Mouse (Mus musculus) cerebellum, adult 18-20 months (tissue): ENCODE measurements at regions not wholly inside any gene's neighbourhood (a gene's known extent, or its start where the extent isn't known, plus 50 kb on each side); places are given as distances from the start of the nearest gene placed in this dataset.

Experiments used
- DNase-seq, 2 experiments: peaks; one replicate each; pipeline ENCODE4 v3.0.0; 2021

DNA sequence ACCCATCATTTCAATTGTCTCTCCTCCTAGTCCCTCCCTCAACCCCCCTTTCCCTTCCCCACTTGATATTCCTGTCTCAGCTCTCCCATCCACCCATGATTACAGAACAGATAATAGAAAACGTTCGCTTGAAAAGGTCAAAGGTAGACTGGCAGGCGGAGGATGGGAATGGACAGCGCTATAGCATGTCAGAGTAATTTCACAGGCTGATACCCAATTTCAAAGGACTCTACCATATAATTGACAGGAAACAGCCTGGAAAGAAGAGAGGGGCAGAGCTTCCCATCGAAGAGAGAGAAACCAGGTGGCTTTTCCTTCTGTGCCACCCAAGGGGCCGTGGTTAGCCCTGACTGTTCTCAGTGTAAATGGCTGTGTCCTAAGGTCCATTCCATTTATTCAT is 140.2 kb upstream of the Atxn1 start:
- DNase-seq, result no peak

DNA sequence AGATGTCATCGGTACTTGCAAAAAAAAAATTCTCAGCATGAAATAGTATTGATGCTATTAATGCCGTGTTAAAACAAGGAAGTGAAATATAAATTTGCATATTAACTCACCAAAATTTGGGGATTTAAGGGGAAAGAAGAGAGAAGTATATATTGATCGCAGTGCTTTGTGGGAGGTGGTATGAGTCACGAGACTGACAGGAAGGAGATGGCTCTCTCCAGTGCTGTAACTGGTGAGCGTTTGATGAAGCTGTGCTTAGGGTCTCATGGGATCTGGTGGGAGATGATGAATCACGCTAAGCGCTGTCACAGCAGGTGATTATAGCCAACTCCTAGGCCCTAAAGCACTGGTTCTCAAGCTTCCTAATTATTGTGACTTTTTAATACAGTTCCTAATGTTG is 133.8 kb upstream of the Atxn1 start:
- no peak for DNase-seq

DNA sequence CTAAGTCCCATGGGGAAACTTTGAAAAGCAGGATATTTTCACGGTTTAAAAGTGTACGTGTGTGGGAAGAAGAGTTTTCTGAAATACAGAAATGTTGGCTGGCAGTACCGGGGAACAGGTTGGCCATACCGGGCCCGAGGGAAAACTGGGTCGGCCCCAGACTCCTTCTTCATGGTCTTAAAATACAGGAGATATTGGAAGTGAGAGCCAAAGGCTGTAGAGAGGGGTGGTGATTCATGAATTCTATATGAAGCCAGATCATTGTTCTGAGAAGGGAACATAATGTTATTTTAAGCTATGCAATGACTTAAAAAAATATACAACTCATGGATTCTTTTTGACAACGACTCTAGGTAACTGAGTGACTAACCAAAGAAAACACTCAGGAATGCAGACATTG is 133.3 kb upstream of the Atxn1 start:
- DNase-seq, result no peak

DNA sequence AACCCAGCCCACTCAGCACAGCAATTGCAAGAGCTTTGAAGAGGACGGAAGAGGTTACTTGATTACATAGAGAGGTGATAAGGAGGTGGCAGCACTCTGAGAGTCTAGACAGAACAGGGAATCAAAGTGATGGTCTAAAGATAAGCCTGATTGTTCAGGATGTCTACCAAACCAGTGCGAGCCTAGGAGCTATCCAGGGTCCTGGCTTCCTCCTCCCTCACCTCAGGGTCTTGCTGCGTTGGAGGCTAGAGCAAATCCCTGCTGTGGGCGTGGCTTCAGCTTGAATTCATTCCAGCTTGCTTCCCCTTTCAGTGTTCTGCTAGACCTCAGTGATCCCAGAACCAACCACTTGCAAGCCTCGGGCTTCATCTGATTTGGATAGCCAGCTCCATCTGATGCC is 132.2 kb upstream of the Atxn1 start:
- peak in 1 of 2 experiments; percentile 1 for DNase-seq

DNA sequence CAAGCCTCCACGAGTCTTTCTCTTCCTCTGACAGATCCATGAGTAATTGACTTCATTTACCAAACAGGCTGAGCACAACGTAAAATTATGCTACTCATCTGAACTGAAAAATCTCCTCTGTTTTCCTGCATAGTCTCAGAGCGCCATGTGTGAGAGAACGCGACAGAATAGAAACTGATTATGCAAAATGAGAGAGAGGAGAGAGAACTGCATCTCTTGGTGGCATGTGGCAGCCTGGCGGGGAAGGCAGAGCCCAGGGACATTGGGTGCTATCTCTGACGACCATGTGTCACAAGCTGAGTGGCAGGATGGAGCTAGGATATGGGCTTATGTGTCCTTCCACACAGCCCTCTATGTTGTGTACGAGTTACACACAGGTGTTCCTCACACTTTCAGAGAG is 131.6 kb upstream of the Atxn1 start:
- DNase-seq, result no peak

DNA sequence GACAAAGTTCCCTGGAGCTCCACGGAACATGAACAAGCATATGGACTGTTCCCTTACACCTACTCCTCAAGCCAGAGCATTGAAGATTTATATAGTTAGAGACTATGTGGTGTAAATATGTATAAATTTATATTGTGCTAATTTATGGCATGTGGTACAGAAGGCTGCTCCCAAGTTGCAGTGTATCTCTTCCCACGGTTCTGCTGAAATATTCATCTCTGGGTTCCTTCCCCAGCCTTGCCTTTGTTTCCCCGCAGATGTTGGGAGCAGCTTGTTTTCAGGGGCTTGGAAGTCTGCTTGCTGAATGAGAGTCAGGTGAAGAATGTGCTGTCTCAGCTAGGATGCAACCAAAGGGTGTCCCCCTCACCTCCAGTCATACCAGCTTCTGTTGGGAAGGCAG is 128.0 kb upstream of the Atxn1 start:
- DNase-seq, result no peak

DNA sequence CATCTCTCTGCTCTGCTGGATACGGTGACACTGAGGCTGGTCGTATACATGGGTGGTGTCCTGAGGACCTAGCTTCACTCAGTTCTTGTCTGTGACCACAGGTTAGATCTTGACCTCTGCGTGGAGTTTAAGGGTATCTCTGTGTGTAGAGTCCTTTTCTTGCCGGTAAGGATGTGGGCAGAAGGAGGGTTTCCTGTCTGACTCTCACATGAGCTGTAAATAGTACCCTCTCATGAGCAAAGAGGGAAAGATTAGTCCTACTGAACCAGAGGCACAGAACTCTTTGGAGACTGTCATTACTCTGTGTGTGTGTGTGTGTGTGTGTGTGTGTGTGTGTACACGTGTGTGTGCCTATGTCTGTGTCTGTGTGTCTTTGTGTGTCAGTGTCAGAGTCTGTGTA is 126.3 kb upstream of the Atxn1 start:
- no peak for DNase-seq

DNA sequence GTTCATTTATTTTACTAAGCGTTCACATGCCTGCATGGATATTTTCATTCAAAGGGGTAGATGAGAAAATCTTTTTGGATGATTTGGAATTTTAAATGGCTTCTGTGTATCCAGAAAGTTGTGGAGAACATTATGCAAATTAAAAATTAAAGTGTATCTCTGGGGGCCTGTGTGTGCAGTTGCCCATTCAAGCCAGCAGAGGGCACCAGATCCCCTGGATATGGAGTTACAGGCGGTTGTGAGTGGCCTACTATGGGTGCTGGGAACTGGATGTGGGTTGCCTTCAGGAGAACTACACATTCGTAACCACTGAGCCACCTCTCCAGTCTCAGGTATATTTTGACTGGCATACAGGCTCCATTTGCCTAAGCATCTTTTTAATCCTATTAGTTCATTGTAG is 123.4 kb upstream of the Atxn1 start:
- no peak for DNase-seq

DNA sequence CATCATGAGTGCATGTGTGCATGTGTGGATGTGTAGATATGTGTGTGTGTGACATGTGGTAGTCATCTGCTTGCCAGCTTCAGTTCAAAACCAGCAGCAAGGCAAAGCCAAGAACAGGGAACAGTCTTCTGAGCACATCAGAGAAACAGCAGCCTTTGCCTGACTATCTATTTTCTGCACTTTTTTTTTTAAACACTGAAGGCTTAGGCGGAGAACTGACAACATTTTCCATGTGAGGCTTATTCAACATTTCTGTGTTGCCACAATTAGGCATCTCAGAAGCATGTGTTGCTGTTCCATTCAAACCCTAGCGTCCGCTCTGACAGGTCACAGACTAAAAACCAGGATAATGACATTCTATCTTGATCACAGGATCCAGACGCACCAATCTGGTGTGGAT is 122.9 kb upstream of the Atxn1 start:
- no peak for DNase-seq

DNA sequence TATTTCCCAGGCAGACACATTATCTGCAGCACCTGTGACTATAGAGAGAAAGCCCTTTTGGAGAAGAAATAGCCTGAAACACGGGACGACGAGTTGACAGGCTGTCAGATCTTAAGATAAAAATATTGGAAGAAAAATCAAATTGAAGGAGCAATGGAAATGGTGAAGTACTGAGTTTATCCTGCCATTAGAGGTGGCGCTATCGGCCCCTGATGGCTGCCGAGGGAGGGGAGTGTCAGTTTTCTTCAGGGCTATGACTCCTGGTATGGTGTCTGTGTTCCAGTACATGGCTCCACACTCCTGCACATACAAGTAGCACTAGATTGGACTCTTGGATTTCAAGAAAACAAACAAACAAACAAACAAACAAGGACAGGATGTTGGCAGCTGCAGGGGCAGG is 112.1 kb upstream of the Atxn1 start:
- no peak for DNase-seq

DNA sequence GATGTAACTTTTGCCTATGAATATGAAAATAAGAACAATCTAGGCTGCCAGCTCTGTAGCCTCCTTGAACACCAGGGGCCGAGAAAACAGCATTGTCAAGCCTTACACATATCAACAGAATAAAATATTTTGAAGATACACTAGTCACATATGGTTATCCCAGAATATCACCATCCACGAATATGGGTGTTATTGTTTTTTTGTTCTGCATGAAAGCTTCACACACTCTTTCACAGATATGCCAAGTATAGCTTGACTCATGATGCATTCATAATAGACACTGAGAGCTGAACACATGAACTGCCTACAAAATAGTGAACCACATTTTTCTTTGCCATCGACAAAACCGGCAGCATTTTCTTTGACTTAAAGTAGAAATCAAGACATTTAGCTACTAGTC is 106.9 kb upstream of the Atxn1 start:
- no peak for DNase-seq

DNA sequence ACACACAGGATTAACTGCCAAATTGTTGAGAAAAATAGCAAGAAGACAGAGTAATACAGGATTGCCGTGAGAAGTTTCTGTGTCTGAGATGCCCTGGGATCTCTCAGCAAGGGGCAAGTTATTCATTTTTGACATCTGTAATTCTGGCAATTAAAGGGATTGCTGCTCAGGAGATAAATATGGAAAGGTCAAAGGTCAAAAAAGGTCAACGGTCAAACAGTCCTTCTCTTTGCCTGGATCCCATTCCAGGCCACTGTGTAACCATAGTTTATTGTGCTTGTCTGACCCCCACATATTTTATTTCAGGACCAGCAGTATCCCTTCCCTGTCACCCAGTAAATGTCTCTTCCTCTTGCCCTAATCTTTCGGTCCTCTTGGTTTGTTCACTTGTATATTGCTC is 104.8 kb upstream of the Atxn1 start:
- no peak for DNase-seq

DNA sequence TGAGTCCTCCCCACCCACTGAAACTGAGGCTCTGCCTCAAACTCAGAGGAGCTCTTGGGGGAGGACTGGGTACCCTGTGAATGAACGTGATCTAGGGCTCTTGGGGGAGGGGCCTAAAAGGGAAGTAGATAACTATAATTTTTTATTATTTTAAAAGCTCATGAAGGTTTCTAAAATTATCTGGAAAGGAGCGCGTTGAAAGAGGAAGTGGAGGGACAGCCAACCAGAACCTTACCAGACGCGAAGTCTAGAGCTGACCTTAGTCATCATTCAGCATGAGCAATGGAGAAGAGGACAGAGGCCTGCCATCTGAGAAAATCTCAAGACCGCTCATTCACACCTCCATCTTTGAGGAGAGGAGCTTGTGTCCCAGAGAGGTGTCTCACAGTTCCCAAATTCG is 98.0 kb upstream of the Atxn1 start:
- no peak for DNase-seq

DNA sequence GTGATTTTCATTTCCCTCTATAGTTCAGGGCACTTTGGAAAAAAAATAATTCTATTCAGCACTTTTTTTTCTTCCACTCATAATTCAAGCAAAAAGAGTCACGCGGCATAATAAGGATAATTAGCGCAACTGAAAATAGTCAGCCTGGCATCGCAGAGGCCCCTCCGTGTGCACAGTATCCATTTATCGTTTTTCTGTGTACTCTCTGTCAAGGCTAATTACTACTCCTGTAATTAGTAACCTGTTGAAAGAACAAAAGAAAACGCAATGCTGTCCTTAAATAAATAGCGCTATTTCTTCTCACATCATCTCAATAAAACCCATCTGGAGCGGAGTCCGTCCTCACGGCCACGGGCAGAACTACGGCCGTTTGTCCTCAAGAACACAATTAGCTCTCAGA is 95.1 kb upstream of the Atxn1 start:
- no peak for DNase-seq

DNA sequence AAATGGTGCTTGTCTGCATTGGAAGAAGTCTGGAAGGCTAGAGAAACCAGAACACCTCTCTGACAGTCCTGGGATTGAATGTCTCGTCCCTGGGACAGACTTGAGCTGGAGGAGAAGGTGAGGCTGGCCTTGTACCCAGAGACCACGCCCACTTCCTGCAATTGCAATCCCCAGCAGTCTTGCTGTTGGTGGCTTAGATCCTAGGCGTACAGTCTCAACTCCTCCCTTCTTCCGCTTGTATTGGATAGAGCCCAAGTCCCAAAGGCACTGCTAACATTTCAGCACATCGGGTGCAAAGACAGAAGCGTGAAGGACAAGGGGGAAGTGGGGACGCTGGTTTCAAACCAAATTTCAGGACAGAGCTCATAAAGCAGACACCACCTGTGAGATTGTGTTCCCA is 94.1 kb upstream of the Atxn1 start:
- no peak for DNase-seq

DNA sequence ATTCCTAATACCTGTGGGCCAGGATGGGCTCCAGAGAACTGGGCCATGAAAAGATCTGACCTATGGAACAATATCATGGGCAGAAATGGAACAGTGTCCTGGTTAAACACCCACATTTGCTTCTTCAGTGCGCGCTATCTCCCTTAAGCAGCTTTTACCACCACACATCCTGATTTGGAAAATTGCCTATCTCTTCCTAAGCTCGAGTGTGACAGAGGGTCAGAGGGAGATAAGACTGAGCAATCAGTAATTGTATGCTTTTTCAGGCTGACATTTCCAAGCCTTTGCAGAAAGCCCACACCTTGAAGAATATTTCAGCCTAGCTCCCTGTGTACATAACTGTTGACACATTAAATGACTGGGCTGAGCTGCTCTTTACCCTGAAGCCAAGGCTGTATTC is 93.5 kb upstream of the Atxn1 start:
- DNase-seq, result no peak

DNA sequence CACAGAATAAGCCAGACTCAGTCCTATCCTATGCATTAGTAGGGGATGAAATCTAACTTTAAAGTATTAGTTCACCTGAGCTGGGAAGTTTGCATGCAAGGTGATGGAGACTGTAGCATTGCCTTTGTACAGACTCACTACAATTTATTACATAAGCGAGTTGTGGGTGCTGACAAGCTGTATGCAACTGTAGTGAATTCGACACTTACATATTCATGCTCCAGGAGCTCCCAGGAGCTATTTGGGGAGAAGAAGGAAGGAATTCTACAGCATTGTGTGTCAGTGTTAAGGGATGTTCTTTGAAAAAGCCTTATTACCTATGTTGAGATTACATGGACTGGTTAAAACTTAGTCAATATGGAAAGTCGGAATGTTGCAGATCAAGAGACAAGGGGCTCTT is 90.6 kb upstream of the Atxn1 start:
- DNase-seq, result no peak

DNA sequence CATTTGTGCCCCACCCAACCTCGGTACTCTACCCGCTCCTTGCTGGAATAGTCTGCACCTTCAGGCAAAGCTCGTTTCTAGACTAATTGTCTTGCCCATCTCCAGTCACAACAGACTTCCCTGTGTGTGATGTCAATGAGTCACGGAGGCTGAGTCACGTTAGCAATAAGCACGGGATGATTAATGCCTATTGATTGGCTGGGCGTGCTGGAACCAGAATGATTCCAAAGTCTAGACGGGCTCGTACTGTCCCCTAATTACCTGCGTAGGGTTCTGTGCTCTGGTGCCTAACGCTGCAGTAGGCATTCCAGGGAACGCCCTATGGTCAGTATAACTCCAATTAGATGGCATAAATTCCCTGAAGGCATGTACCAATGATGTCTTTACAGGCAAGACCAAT is 78.8 kb upstream of the Atxn1 start:
- no peak for DNase-seq

DNA sequence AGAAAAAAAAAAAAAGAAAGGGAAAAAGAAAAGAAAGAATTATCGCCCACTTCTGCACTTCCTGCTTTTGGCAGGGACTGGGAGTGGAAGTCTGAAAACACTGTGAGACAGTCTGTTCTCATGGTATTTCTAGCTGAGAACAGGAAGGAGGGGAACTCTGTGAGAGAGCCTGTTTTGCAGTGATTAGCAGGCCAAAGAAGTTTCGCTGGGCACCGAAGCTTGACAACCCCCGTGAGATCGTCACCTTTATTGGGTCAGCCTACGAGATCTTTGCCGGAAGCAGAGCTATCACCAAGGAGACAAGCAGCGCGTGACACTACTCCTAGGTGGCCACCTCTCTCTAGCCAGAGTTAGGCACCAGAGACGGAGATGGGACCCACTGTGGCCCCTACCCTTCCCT is 78.2 kb upstream of the Atxn1 start:
- no peak for DNase-seq

DNA sequence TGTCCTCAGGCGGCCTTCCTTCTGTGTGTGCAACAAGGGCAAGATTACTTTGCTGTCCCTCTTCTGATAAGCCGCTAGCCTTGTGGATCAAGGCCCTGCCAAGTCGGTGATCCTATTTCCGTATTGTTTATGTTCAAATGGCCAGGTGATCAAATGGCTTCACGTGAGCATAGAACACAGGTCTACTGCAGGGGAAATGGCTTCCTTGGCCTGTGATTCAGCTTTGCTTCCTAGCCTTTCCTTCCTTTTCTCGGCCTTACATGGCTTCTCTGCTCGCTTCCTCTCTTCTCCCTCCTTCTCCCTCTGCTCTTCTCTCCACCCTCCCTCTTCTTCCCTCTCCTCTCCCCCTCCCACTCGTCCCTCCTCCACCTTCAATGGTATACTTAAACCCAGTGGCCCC is 77.4 kb upstream of the Atxn1 start:
- no peak for DNase-seq

DNA sequence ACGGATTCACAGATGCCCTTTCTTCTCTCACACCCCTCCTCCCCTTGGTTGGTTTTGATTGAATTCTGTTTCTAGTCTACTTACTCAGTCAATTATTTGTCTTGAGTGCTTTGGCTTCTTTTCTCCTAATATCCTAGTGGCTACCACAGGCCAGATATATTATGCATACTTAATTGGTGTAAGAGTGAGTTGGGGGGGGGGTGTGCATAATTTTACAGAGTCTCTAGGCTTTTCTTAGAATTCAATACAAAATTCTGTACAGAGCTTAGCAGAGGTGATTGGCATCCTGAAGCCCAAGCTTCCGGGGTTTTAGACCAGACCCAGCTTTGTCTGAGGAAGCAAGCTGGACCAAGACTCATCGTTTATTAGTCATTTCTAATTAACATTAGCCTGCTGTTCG is 76.7 kb upstream of the Atxn1 start:
- no peak for DNase-seq

DNA sequence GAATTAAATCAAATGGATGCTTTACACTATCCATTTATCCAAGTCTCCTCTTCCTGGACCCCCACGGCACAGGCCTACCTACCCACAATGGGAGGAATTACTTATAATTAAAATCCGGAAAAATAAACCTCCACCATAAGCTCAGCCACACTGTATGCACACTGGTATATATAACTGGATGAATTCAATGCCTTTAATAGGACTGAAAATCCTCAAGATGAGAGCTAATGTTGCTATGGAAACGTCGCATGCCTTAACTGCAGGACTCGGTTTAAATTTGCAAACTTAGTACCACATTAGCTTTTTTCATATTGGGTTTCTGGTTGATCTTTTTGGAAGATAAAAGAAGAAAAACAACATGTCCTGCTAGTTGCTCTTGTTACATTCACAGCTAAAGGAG is 75.3 kb upstream of the Atxn1 start:
- DNase-seq, result no peak

DNA sequence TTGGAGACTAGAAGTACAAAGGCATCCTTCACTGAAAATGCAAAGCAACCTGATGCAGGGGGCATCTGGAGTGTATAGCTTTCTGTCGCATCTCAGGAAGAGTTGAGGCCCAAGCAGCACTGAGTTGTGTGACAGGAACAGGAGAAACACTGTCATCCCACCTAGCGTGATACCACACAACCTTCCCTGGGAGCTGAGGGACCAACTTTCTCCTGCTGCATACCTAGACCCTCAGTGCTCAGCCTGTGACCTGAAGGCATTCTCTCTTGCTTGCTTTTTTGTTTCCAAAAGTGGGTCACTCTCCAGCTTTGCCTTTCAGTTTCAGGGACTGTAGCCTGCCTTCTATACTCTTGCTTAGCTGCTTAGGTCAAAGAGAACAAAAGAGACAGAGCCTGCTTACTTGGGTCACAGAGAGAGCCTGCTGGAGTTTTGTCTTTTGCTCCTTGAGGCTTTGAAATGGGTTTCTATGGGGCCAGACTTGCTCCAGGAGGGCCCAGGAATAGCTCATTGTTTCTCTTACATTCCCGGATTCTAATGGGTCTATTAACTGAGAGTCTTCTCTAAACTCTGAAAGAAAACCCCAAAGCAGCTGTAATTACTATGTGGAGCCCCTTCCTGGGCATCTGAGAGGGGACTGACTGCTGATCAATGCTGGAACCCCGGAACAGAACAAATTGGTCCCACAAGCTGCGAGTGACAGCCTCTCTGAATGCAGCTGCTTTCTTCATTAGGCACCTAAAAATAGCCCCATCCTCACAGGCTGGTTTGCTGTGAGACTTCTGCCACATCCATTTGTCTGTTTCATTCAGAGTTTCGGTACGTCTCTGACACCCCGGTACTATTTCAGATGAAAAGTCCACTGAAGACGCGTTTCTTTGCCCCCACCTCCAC is 73.9 kb upstream of the Atxn1 start:
- no peak for DNase-seq

DNA sequence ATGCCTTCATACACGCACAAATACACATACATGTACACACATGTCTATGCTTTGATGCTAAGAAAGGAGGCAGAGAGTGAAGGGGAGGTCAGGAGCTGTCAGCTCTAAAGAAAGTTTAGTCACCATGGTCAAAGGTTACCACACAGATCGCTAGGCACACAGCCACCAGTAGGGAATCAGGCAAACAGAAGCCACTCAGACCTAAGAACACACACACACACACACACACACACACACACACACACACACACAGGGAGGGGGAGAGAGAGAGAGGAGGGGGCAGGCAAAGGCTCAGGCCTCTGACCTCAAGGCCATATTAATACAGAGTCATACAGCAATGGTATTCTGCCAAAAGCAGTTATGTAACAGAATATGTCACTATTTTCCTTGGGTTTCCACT is 67.5 kb upstream of the Atxn1 start:
- no peak for DNase-seq

DNA sequence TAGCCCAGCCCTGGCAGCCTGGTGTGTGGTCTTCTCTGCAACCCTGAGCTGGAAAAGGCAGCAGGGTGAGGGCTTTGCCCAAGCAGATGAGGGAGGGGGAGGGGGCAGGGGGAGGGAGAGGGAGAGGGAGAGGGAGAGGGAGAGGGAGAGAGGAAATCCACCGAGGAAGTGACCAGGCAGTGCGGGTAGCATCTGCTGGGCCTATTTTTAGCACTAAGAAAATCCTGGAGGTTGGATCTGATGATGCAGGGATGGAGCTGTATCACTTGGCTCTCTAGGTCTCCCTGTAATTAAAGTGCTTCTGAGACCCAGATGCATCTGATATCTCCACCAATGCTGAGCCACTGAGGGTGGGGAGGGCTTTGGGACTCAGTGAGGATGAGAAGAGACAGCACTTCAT is 61.2 kb upstream of the Atxn1 start:
- DNase-seq, result peak in 1 of 2 experiments; percentile 32
